Mouse (Mus musculus) Muller cell, postnatal 12 days (primary cell): Measurements from ENCODE around the gene Adgrv1.
"Not testable (repeated sequence)": the region's sequence is repeated elsewhere in the genome, so short reads cannot be mapped to it uniquely, and the experiment has no call there.

Source experiments
- DNase-seq: peaks from one replicate; pipeline ENCODE4 v3.0.0-alpha.2; 2015; ENCODE audit errors: inconsistent ontology term

Gene Adgrv1

GRCm38 (mm10) chr13:81632720-81633415 is at the start of gene Adgrv1:
Adgrv1 (minus strand) TSS chr13:81633154.
- DNase-seq = peak; percentile 99

- no peak for DNase-seq
Measured at GRCm38 (mm10) chr13:81675333-81675732, 42.4 kb upstream of the Adgrv1 start.

GRCm38 (mm10) chr13:81667713-81668112 is 34.8 kb upstream of the Adgrv1 start:
- DNase-seq = no peak

- DNase-seq = no peak
Measured at GRCm38 (mm10) chr13:81664331-81664698, 31.4 kb upstream of the Adgrv1 start.

- DNase-seq = no peak
Measured at GRCm38 (mm10) chr13:81663566-81664330, 30.8 kb upstream of the Adgrv1 start.

- DNase-seq = no peak
Measured at GRCm38 (mm10) chr13:81658053-81658752, 25.2 kb upstream of the Adgrv1 start.

- DNase-seq = peak; percentile 96
Measured at GRCm38 (mm10) chr13:81657351-81658052, 24.5 kb upstream of the Adgrv1 start, which contains the start of gene Lysmd3. Lysmd3 (plus strand) TSS chr13:81657663.

- DNase-seq = no peak
Measured at GRCm38 (mm10) chr13:81657008-81657350, 24.0 kb upstream of the Adgrv1 start.

- DNase-seq = peak; percentile 29
Measured at GRCm38 (mm10) chr13:81656091-81656850, 23.3 kb upstream of the Adgrv1 start.

GRCm38 (mm10) chr13:81650382-81650781 is 17.4 kb upstream of the Adgrv1 start:
- DNase-seq = not testable (repeated sequence)

GRCm38 (mm10) chr13:81646348-81646747 is 13.4 kb upstream of the Adgrv1 start:
- DNase-seq = no peak

- DNase-seq = no peak
Measured at GRCm38 (mm10) chr13:81644047-81644565, 11.2 kb upstream of the Adgrv1 start.

- no peak for DNase-seq
Measured at GRCm38 (mm10) chr13:81642491-81643149, 9.7 kb upstream of the Adgrv1 start.

- DNase-seq = peak; percentile 94
Measured at GRCm38 (mm10) chr13:81641289-81642045, 8.5 kb upstream of the Adgrv1 start.

- DNase-seq = peak; percentile 86
Measured at GRCm38 (mm10) chr13:81640881-81641280, 7.9 kb upstream of the Adgrv1 start.

GRCm38 (mm10) chr13:81639624-81640023 is 6.7 kb upstream of the Adgrv1 start:
- DNase-seq = no peak

- no peak for DNase-seq
Measured at GRCm38 (mm10) chr13:81630566-81630965, 2.4 kb downstream of the Adgrv1 start.

GRCm38 (mm10) chr13:81629395-81629794 is 3.6 kb downstream of the Adgrv1 start:
- peak; percentile 64 for DNase-seq

GRCm38 (mm10) chr13:81628631-81629190 is 4.2 kb downstream of the Adgrv1 start:
- no peak for DNase-seq
